Mouse (Mus musculus): ENCODE results near the gene Qpctl.

Qpctl gene

GRCm38 (mm10) chr7:19148875-19149541 lies at the start of gene Qpctl:
Gene Qpctl (minus strand): TSS chr7:19149291.
- DNase-seq (ENCODE audit: low spot score in 2 of 2), result peak; percentile 92 to 95

- DNase-seq (ENCODE audit: low spot score in 2 of 2), result no peak
Observed at GRCm38 (mm10) chr7:19197985-19198384, 48.9 kb upstream of the Qpctl start.

- peak in 1 of 2 experiments; percentile 44 for DNase-seq (ENCODE audit: low spot score in 2 of 2)
Observed at GRCm38 (mm10) chr7:19196676-19197075, 47.6 kb upstream of the Qpctl start.

GRCm38 (mm10) chr7:19194676-19195075 lies 45.6 kb upstream of the Qpctl start:
- DNase-seq (ENCODE audit: low spot score in 2 of 2), result no peak

- no peak for DNase-seq (ENCODE audit: low spot score in 2 of 2)
Observed at GRCm38 (mm10) chr7:19184758-19185157, 35.7 kb upstream of the Qpctl start.

GRCm38 (mm10) chr7:19184250-19184649 lies 35.2 kb upstream of the Qpctl start:
- DNase-seq (ENCODE audit: low spot score in 2 of 2), result no peak

GRCm38 (mm10) chr7:19180862-19181429 lies 31.9 kb upstream of the Qpctl start:
- DNase-seq (ENCODE audit: low spot score in 2 of 2), result no peak

GRCm38 (mm10) chr7:19179936-19180335 lies 30.8 kb upstream of the Qpctl start:
- no peak for DNase-seq (ENCODE audit: low spot score in 2 of 2)

GRCm38 (mm10) chr7:19179173-19179572 lies 30.1 kb upstream of the Qpctl start:
- DNase-seq (ENCODE audit: low spot score in 2 of 2), result peak in 1 of 2 experiments; percentile 52

- peak; percentile 80 to 82 for DNase-seq (ENCODE audit: low spot score in 2 of 2)
Observed at GRCm38 (mm10) chr7:19178443-19179092, 29.5 kb upstream of the Qpctl start.

- DNase-seq (ENCODE audit: low spot score in 2 of 2), result peak in 1 of 2 experiments; percentile 38
Observed at GRCm38 (mm10) chr7:19178035-19178434, 28.9 kb upstream of the Qpctl start.

GRCm38 (mm10) chr7:19177216-19177615 lies 28.1 kb upstream of the Qpctl start:
- DNase-seq (ENCODE audit: low spot score in 2 of 2), result no peak

- no peak for DNase-seq (ENCODE audit: low spot score in 2 of 2)
Observed at GRCm38 (mm10) chr7:19176516-19176947, 27.4 kb upstream of the Qpctl start.

GRCm38 (mm10) chr7:19175708-19176515 lies 26.8 kb upstream of the Qpctl start, which contains the start of gene Eml2:
Gene Eml2 (plus strand): TSS chr7:19176421.
- DNase-seq (ENCODE audit: low spot score in 2 of 2), result peak; percentile 66 to 76

- DNase-seq (ENCODE audit: low spot score in 2 of 2), result peak; percentile 79 to 80
Observed at GRCm38 (mm10) chr7:19172874-19173273, 23.8 kb upstream of the Qpctl start.

GRCm38 (mm10) chr7:19171831-19172230 lies 22.7 kb upstream of the Qpctl start:
- no peak for DNase-seq (ENCODE audit: low spot score in 2 of 2)

GRCm38 (mm10) chr7:19170142-19170541 lies 21.1 kb upstream of the Qpctl start:
- peak in 1 of 2 experiments; percentile 35 for DNase-seq (ENCODE audit: low spot score in 2 of 2)

GRCm38 (mm10) chr7:19169506-19169905 lies 20.4 kb upstream of the Qpctl start:
- no peak for DNase-seq (ENCODE audit: low spot score in 2 of 2)

GRCm38 (mm10) chr7:19166990-19167389 lies 17.9 kb upstream of the Qpctl start:
- DNase-seq (ENCODE audit: low spot score in 2 of 2), result no peak

- DNase-seq (ENCODE audit: low spot score in 2 of 2), result no peak
Observed at GRCm38 (mm10) chr7:19165656-19166423, 16.7 kb upstream of the Qpctl start, which contains the start of gene Gipr. Gene Gipr (minus strand): TSS chr7:19166127.

- no peak for DNase-seq (ENCODE audit: low spot score in 2 of 2)
Observed at GRCm38 (mm10) chr7:19164978-19165377, 15.9 kb upstream of the Qpctl start.

All from frontal cortex, postnatal 25 days (tissue).